Comparison of ENCODE assay signal across 16 mouse cellular contexts in genomic region chr13:92721006-92721405, GRCm38 (mm10).
"Had no signal": no experiment of that assay in that cellular context is flagged by ENCODE, and none has a peak within 500 bp of the region (broad histone marks: within the 10 kb centered on the region; RNA-seq: fewer than 3 reads in every experiment).

No protein-coding gene starts in this region.

- H3K9me3 ChIP-seq: limb, embryonic 12.5 days; megakaryocyte, embryonic 14.5 days; midbrain, embryonic 12.5 days; stomach, embryonic 15.5 days had no signal

- H3K36me3 ChIP-seq: limb, embryonic 12.5 days; midbrain, embryonic 12.5 days; stomach, embryonic 15.5 days had no signal

- H3K4me2 ChIP-seq: limb, embryonic 12.5 days; midbrain, embryonic 12.5 days; stomach, embryonic 15.5 days had no signal

- H3K27ac ChIP-seq: limb, embryonic 12.5 days; liver, embryonic 14.5 days; macrophage; midbrain, embryonic 12.5 days; stomach, embryonic 15.5 days had no signal

- H3K4me1 ChIP-seq: limb, embryonic 12.5 days; megakaryocyte, embryonic 14.5 days; midbrain, embryonic 12.5 days; stomach, embryonic 15.5 days had no signal

- ATAC-seq: intestine, postnatal 0 days had no signal

- H3K9ac ChIP-seq: limb, embryonic 12.5 days; liver, embryonic 14.5 days; midbrain, embryonic 12.5 days; stomach, embryonic 15.5 days had no signal

- DNase-seq: kidney, adult 8-10 months; kidney, postnatal 25 days; liver; lung, adult 2 months; lung, postnatal 10 days; right cerebral cortex, postnatal 4 days; spleen, adult 18-20 months; thymus, adult 18-20 months; thymus, postnatal 14 days had no signal

- H3K4me3 ChIP-seq: limb, embryonic 12.5 days; megakaryocyte, embryonic 14.5 days; midbrain, embryonic 12.5 days; stomach, embryonic 15.5 days had no signal

- H3K27me3 ChIP-seq: limb, embryonic 12.5 days; midbrain, embryonic 12.5 days; stomach, embryonic 15.5 days had no signal
